Mouse (Mus musculus): ENCODE data around the gene En1. TPM values are rescaled to one million over a fixed set of nuclear protein-coding genes. Genes with fewer than 3 reads are reported as not detected.
A peak's percentile ranks its signal among the peaks of the same experiment; 100 is the strongest.

Gene En1
- polyA plus RNA-seq (2014; fragmentation: Nextera tagmentation; extraction: Ambion mirVana) = not detected in 2 replicates

GRCm38 (mm10) chr1:120602031-120602730 lies at the start of gene En1:
TSS of gene En1 (plus strand) at chr1:120602418.
- Histone ChIP-seq H3K4me1 (replicated peaks; ENCODE audit: control insufficient read depth, insufficient read depth, low read length) (0 out of 2 replicates have a peak, but pooled peaks cover 4% of the 10 kb centered on the region), H3K4me3 (ENCODE audit: low read depth, low read length) (peak within 1 kb of the TSS; percentile 44), H3K4me2 (ENCODE audit: low read length) (peak within 1 kb of the TSS; percentile 68), H3K27me3 (replicated peaks; ENCODE audit: control insufficient read depth, insufficient read depth, low read length) (peaks cover 99% of the 10 kb centered on the region), H3K27ac (ENCODE audit: low read depth) (no peak within 1 kb of the TSS), H3K9me3 (ENCODE audit: control insufficient read depth, low read length) (no peaks in the 10 kb centered on the region), H3K9ac (ENCODE audit: low read length) (no peak within 1 kb of the TSS), H3K36me3 (ENCODE audit: control insufficient read depth, insufficient read depth, low read length) (no peaks in the 10 kb centered on the region)
- DNase-seq (ENCODE audit: low spot score) = no peak
- no peak for ATAC-seq (replicated peaks; ENCODE audit: low FRiP score, low TSS enrichment, low read depth)
- under 1% methylated on average over 35 of the region's 35 CpGs for whole genome bisulfite sequencing

DNA sequence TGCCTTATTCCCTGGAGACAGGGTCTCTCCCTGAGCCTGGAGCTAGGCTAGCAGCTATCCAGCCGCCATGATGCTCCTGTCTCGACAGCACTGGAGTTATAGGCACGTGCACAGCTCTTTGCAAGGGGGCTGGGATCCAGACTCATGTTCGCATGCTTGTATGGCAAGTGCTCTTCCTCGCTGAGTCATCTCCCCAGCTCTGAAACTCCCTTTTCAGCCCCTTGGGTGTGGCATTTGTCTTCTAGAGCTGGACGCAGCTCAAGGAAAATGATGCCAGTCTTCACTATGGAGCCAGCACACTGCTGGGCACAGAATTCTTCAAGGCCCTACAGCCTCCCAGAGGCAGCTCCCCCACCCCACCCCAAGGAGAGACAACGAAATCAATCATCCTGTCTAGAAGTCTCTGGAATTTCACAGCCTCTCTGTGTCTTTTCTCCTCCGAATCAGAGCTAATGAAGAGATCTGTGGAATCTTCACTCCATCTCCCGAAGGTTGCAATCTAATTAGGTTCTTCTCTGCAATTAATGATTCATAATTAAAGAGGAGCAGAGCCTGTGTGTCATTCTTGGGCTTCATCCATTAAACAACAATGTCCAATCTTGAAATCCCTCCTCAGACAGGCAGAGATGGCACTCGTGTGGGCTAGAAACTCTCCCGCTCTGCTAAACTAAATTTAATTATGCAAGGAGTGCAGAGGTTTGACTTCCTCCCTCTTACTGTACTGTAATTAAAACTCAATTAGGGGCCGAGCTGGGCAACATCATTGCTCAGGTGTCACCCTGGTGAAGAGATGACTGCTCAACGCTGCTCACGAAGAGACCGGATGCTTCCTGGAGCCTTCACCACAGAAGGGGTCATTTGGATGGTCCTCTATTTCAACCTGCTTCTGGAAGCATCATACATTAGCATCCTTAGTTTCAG lies 45.0 kb upstream of the En1 start:
- 75% methylated on average over 15 of the region's 15 CpGs for WGBS

DNA sequence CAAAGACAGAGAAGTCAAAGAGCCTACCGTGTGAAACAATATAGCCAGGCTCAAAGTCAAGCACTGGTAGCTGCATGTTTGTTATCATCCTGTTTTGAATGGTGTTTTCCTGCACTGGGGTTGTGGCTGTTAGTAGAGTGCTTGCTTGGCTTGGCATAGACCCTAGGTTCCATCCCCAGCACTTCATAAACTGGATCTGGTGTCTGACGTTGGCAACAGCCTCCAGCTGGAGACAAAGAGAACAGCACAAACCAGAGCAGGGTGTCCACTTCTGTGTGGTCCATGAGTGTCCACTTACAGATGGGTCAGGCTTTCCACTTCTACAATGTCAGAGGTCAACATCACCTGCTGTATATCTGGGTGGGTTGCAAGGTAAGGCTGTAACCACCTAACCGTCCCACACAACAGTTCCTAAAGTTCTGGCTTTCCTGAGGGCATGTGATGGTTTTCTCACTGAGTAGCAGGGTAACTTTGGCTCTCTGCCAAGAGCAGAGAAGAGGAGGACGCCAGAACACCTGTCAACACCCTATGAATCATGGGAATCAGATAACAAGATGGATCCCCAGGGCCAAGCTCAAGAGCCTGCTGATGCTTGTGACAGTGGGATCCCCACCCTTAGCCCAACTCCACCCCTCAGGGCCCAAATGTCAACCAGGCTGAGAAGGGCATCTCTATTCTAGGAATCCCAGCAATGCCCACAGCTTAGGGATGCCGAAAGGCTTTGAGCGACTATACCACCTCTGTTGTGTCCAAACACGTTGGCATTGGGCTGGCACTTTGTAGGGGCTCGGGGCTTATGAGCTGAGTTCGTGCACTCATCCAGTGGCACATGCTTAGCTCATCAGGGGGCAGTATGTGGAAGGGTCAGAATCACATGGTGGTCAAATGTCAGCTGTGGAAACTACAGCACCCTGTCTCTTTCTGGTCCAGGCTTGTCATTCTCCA lies 43.6 kb upstream of the En1 start:
- no peak overlapping the region for H3K4me3 ChIP-seq (ENCODE audit: low read depth, low read length)
- H3K9me3 ChIP-seq (ENCODE audit: control insufficient read depth, low read length) = no peaks in the 10 kb centered on the region
- no peaks in the 10 kb centered on the region for H3K4me1 ChIP-seq (replicated peaks; ENCODE audit: control insufficient read depth, insufficient read depth, low read length)
- no peak overlapping the region for H3K9ac ChIP-seq (ENCODE audit: low read length)
- no peaks in the 10 kb centered on the region for H3K36me3 ChIP-seq (ENCODE audit: control insufficient read depth, insufficient read depth, low read length)
- H3K27ac ChIP-seq (ENCODE audit: low read depth) = no peak overlapping the region
- H3K4me2 ChIP-seq (ENCODE audit: low read length) = no peak overlapping the region
- 73% methylated on average over 9 of the region's 9 CpGs for WGBS
- no peak for DNase-seq (ENCODE audit: low spot score)
- no peak for ATAC-seq (replicated peaks; ENCODE audit: low FRiP score, low TSS enrichment, low read depth)
- no peaks in the 10 kb centered on the region for H3K27me3 ChIP-seq (replicated peaks; ENCODE audit: control insufficient read depth, insufficient read depth, low read length)

More for the DNA sequence above, 45.0 kb upstream of the En1 start:
- H3K4me3 ChIP-seq (ENCODE audit: low read depth, low read length) = no peak overlapping the region
- H3K27ac ChIP-seq (ENCODE audit: low read depth) = no peak overlapping the region
- ATAC-seq (replicated peaks; ENCODE audit: low FRiP score, low TSS enrichment, low read depth) = no peak
- no peaks in the 10 kb centered on the region for H3K4me1 ChIP-seq (replicated peaks; ENCODE audit: control insufficient read depth, insufficient read depth, low read length)
- H3K27me3 ChIP-seq (replicated peaks; ENCODE audit: control insufficient read depth, insufficient read depth, low read length) = no peaks in the 10 kb centered on the region
- no peaks in the 10 kb centered on the region for H3K36me3 ChIP-seq (ENCODE audit: control insufficient read depth, insufficient read depth, low read length)
- no peak for DNase-seq (ENCODE audit: low spot score)
- no peak overlapping the region for H3K4me2 ChIP-seq (ENCODE audit: low read length)
- no peaks in the 10 kb centered on the region for H3K9me3 ChIP-seq (ENCODE audit: control insufficient read depth, low read length)
- no peak overlapping the region for H3K9ac ChIP-seq (ENCODE audit: low read length)

DNA sequence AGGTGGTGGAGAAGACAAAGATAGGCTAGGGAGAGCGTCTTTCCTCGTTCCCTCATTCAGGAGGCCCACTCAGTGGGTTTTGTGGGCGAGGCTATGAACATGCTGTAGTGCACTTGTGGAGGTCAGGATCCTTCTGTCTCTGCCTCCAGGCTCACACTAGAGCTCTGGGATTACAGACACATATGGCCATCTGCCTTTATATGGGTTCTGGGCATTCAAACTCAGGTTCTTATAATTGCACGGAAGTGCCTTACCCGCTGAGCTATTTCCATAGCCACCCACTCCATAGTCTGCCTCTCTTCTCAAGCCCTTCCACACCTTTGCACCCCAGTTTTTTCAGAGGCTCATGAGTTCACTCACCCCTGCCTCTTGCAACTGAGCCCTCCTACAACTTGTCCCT lies 42.3 kb upstream of the En1 start:
- H3K9me3 ChIP-seq (ENCODE audit: control insufficient read depth, low read length) = no peaks in the 10 kb centered on the region
- ATAC-seq (replicated peaks; ENCODE audit: low FRiP score, low TSS enrichment, low read depth) (no peak), DNase-seq (ENCODE audit: low spot score) (no peak)
- H3K4me2 ChIP-seq (ENCODE audit: low read length) = no peak overlapping the region
- no peaks in the 10 kb centered on the region for H3K27me3 ChIP-seq (replicated peaks; ENCODE audit: control insufficient read depth, insufficient read depth, low read length)
- no peaks in the 10 kb centered on the region for H3K4me1 ChIP-seq (replicated peaks; ENCODE audit: control insufficient read depth, insufficient read depth, low read length)
- no peaks in the 10 kb centered on the region for H3K36me3 ChIP-seq (ENCODE audit: control insufficient read depth, insufficient read depth, low read length)
- H3K27ac ChIP-seq (ENCODE audit: low read depth) = no peak overlapping the region
- H3K9ac ChIP-seq (ENCODE audit: low read length) = no peak overlapping the region
- WGBS = 79% methylated on average over 5 of the region's 5 CpGs
- no peak overlapping the region for H3K4me3 ChIP-seq (ENCODE audit: low read depth, low read length)

DNA sequence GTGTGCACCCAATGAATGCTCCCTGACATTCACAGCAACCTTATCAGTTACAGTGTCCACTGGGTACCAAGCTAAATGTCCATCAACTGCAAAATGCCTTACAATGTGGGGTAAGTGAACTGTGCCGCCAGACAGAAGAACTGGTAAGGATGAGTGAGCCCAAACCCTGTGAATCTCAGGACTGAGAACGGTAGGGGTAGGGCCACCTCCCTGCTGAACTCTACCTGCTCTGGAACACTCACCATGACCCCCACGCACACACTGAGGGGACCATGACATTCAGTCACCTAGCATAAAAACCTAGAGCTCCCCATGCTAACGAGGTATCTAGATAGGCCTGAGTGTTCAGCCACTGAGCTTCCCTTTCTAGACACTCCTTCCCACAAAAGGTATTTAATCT lies 20.9 kb upstream of the En1 start:
- Histone ChIP-seq H3K36me3 (ENCODE audit: control insufficient read depth, insufficient read depth, low read length) (no peaks in the 10 kb centered on the region), H3K27ac (ENCODE audit: low read depth) (no peak overlapping the region), H3K4me1 (replicated peaks; ENCODE audit: control insufficient read depth, insufficient read depth, low read length) (no peaks in the 10 kb centered on the region), H3K4me2 (ENCODE audit: low read length) (no peak overlapping the region), H3K9me3 (ENCODE audit: control insufficient read depth, low read length) (no peaks in the 10 kb centered on the region), H3K9ac (ENCODE audit: low read length) (no peak overlapping the region), H3K4me3 (ENCODE audit: low read depth, low read length) (no peak overlapping the region), H3K27me3 (replicated peaks; ENCODE audit: control insufficient read depth, insufficient read depth, low read length) (peaks cover 12% of the 10 kb centered on the region; the same call in 1 of the 2 replicates)
- no peak for DNase-seq (ENCODE audit: low spot score)
- ATAC-seq (replicated peaks; ENCODE audit: low FRiP score, low TSS enrichment, low read depth) = no peak
- WGBS = 61% methylated on average over 4 of the region's 4 CpGs

- DNase-seq (ENCODE audit: low spot score) (no peak), ATAC-seq (replicated peaks; ENCODE audit: low FRiP score, low TSS enrichment, low read depth) (no peak)
- Histone ChIP-seq H3K36me3 (ENCODE audit: control insufficient read depth, insufficient read depth, low read length) (no peaks in the 10 kb centered on the region), H3K27me3 (replicated peaks; ENCODE audit: control insufficient read depth, insufficient read depth, low read length) (peaks cover 20% of the 10 kb centered on the region), H3K4me1 (replicated peaks; ENCODE audit: control insufficient read depth, insufficient read depth, low read length) (no peaks in the 10 kb centered on the region), H3K4me3 (ENCODE audit: low read depth, low read length) (no peak overlapping the region), H3K27ac (ENCODE audit: low read depth) (no peak overlapping the region), H3K9me3 (ENCODE audit: control insufficient read depth, low read length) (no peaks in the 10 kb centered on the region), H3K9ac (ENCODE audit: low read length) (no peak overlapping the region), H3K4me2 (ENCODE audit: low read length) (no peak overlapping the region)
- 17% methylated on average over 2 of the region's 2 CpGs for WGBS
These were observed 16.7 kb upstream of the En1 start for GRCm38 (mm10) chr1:120585481-120585880.

DNA sequence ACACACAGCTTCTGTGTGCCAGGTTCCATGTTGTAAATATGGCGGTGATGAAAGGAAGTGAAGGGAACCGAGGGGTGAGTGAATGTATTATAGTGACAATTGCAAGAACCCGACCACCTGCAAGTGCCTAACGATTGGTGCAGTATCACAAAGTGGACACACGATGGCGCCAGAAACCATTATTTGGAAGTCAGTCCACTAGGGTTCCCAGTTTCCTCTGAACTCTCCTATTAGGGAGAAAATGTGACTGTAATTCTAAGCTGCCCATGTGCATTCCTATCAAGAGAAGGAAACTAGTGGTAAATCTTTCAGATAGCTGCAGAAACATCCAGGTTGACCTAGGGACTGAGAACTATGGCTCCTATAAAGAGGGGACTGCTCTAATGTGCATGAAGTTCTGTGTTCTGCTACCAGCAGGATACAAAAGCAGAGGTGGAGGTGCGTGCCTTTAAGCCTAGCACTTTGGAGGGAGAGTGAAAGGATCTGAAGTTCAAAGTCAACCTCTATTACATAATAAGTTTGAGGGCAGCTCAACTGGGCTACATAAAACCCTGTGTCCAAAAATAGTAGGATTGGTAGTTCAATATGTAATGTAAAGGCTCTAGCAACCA lies 15.6 kb upstream of the En1 start:
- WGBS = 10% methylated on average over 7 of the region's 7 CpGs
- no peak for ATAC-seq (replicated peaks; ENCODE audit: low FRiP score, low TSS enrichment, low read depth)
- H3K27me3 ChIP-seq (replicated peaks; ENCODE audit: control insufficient read depth, insufficient read depth, low read length) = peaks cover 28% of the 10 kb centered on the region

GRCm38 (mm10) chr1:120587431-120587830 lies 14.8 kb upstream of the En1 start:
- ATAC-seq (replicated peaks; ENCODE audit: low FRiP score, low TSS enrichment, low read depth) (no peak), DNase-seq (ENCODE audit: low spot score) (no peak)
- Histone ChIP-seq H3K9me3 (ENCODE audit: control insufficient read depth, low read length) (no peaks in the 10 kb centered on the region), H3K36me3 (ENCODE audit: control insufficient read depth, insufficient read depth, low read length) (no peaks in the 10 kb centered on the region), H3K9ac (ENCODE audit: low read length) (no peak overlapping the region), H3K4me1 (replicated peaks; ENCODE audit: control insufficient read depth, insufficient read depth, low read length) (no peaks in the 10 kb centered on the region), H3K27ac (ENCODE audit: low read depth) (no peak overlapping the region), H3K4me2 (ENCODE audit: low read length) (no peak overlapping the region), H3K27me3 (replicated peaks; ENCODE audit: control insufficient read depth, insufficient read depth, low read length) (peaks cover 29% of the 10 kb centered on the region), H3K4me3 (ENCODE audit: low read depth, low read length) (no peak overlapping the region)
- WGBS = 56% methylated on average over 10 of the region's 12 CpGs

More for the DNA sequence above, 15.6 kb upstream of the En1 start:
- no peaks in the 10 kb centered on the region for H3K9me3 ChIP-seq (ENCODE audit: control insufficient read depth, low read length)
- no peak overlapping the region for H3K4me3 ChIP-seq (ENCODE audit: low read depth, low read length)
- no peak overlapping the region for H3K4me2 ChIP-seq (ENCODE audit: low read length)
- H3K9ac ChIP-seq (ENCODE audit: low read length) = no peak overlapping the region
- no peaks in the 10 kb centered on the region for H3K36me3 ChIP-seq (ENCODE audit: control insufficient read depth, insufficient read depth, low read length)
- no peak overlapping the region for H3K27ac ChIP-seq (ENCODE audit: low read depth)
- no peaks in the 10 kb centered on the region for H3K4me1 ChIP-seq (replicated peaks; ENCODE audit: control insufficient read depth, insufficient read depth, low read length)
- peak; percentile 84 for DNase-seq (ENCODE audit: low spot score)

Measured in intestine, embryonic 14.5 days (tissue).